Mouse (Mus musculus) heart, embryonic 13.5 days (tissue): ENCODE data around the gene Klb. TPM values are rescaled to one million over a fixed set of nuclear protein-coding genes. Genes with fewer than 3 reads are reported as not detected.

Experiments
- ATAC-seq: fragments of 200-750 bp; cut with Nextera tagmentation; 2 replicates; pipeline ENCODE4 v1.8.0; 2017; ENCODE audit warnings: moderate TSS enrichment; ENCODE audit not compliant: insufficient number of reproducible peaks, low FRiP score, low TSS enrichment; ENCODE audit errors: extremely low read depth
- H3K27ac ChIP-seq: fragments of 300-500 bp; sonication (generic); replicated peaks from 2 replicates; pipeline ENCODE4 v1.5.1; 2015; ENCODE audit warnings: moderate library complexity, mild to moderate bottlenecking, inconsistent platforms
- H3K27me3 ChIP-seq: fragments of 300-500 bp; sonication (generic); replicated peaks from 2 replicates; pipeline ENCODE4 v1.6.1; 2015; ENCODE audit warnings: mild to moderate bottlenecking, inconsistent platforms
- H3K36me3 ChIP-seq: fragments of 300-500 bp; sonication (generic); 2 replicates; pipeline ENCODE4 v1.6.1; 2015; ENCODE audit warnings: mild to moderate bottlenecking, inconsistent platforms
- H3K4me1 ChIP-seq: fragments of 300-500 bp; sonication (generic); 2 replicates; pipeline ENCODE4 v1.6.1; 2015; ENCODE audit warnings: inconsistent platforms
- H3K4me2 ChIP-seq: fragments of 300-500 bp; sonication (generic); 2 replicates; pipeline ENCODE4 v1.6.1; 2015; ENCODE audit warnings: inconsistent platforms, mild to moderate bottlenecking, moderate library complexity
- H3K4me3 ChIP-seq: fragments of 300-500 bp; sonication (generic); 2 replicates; pipeline ENCODE4 v1.5.1; 2015; ENCODE audit warnings: moderate library complexity, mild to moderate bottlenecking, inconsistent platforms
- H3K9ac ChIP-seq: fragments of 300-500 bp; sonication (generic); 2 replicates; pipeline ENCODE4 v1.6.1; 2015; ENCODE audit warnings: inconsistent platforms, mild to moderate bottlenecking, moderate library complexity
- H3K9me3 ChIP-seq: fragments of 300-500 bp; sonication (generic); 2 replicates; pipeline ENCODE4 v1.6.1; 2016; ENCODE audit warnings: inconsistent platforms
- WGBS: fragments of 180-500 bp; shearing (Covaris S2); methylation state at CpG from one replicate; pipeline ENCODE4 v1.1.7; 2015; ENCODE audit warnings: mixed read lengths; 5-methylcytosine and 5-hydroxymethylcytosine counted together
- polyA plus RNA-seq: library from polyadenylated mRNA; unstranded; fragments of >200 nt; fragmentation: Nextera tagmentation; extraction: Ambion mirVana; gene quantifications from 2 replicates; pipeline ENCODE4 v1.2.1, GENCODE M21; 2015

Gene Klb
- polyA plus RNA-seq, 1 experiment from 2014 or later, result 0.09 TPM

GRCm38 (mm10) chr5:65374746-65375145, 26.6 kb downstream of the Klb start:
- H3K27ac ChIP-seq, result no peak overlapping the region
- no peak overlapping the region for H3K9ac ChIP-seq
- ATAC-seq, result no peak
- no peak overlapping the region for H3K4me2 ChIP-seq
- no peak overlapping the region for H3K4me3 ChIP-seq
- no peaks in the 10 kb centered on the region for H3K4me1 ChIP-seq
- no peaks in the 10 kb centered on the region for H3K9me3 ChIP-seq
- H3K27me3 ChIP-seq, result no peaks in the 10 kb centered on the region
- no peaks in the 10 kb centered on the region for H3K36me3 ChIP-seq
- 72% methylated on average over 7 of the region's 7 CpGs for WGBS

GRCm38 (mm10) chr5:65385704-65386103, 37.6 kb downstream of the Klb start:
- 81% methylated on average over 2 of the region's 2 CpGs for WGBS

GRCm38 (mm10) chr5:65387008-65387867, 39.1 kb downstream of the Klb start:
- Histone ChIP-seq H3K27ac (no peak overlapping the region), H3K36me3 (peaks cover 48% of the 10 kb centered on the region), H3K4me2 (no peak overlapping the region), H3K4me1 (peaks cover 22% of the 10 kb centered on the region), H3K4me3 (no peak overlapping the region), H3K9me3 (no peaks in the 10 kb centered on the region), H3K27me3 (no peaks in the 10 kb centered on the region), H3K9ac (no peak overlapping the region)
- 68% methylated on average over 6 of the region's 6 CpGs for WGBS
- ATAC-seq, result no peak

More at GRCm38 (mm10) chr5:65385704-65386103, 37.6 kb downstream of the Klb start:
- Histone ChIP-seq H3K27ac (no peak overlapping the region), H3K4me1 (peaks cover 19% of the 10 kb centered on the region), H3K9ac (no peak overlapping the region), H3K27me3 (no peaks in the 10 kb centered on the region), H3K36me3 (peaks cover 48% of the 10 kb centered on the region), H3K9me3 (no peaks in the 10 kb centered on the region), H3K4me3 (no peak overlapping the region), H3K4me2 (no peak overlapping the region)
- no peak for ATAC-seq

GRCm38 (mm10) chr5:65390648-65391644, 42.8 kb downstream of the Klb start, which contains the start of the genes Rpl9 and Lias:
Gene Rpl9 (minus strand): TSS chr5:65391444.
Gene Lias (plus strand): TSS chr5:65391497.
- peak within 1 kb of the TSS; percentile 98 for H3K9ac ChIP-seq
- H3K4me2 ChIP-seq, result peak within 1 kb of the TSS; percentile 80
- H3K27me3 ChIP-seq, result no peaks in the 10 kb centered on the region
- peak within 1 kb of the TSS; percentile 91 for H3K27ac ChIP-seq
- no peaks in the 10 kb centered on the region for H3K9me3 ChIP-seq
- peak within 1 kb of the TSS; percentile 79 for H3K4me3 ChIP-seq
- under 1% methylated on average over 83 of the region's 83 CpGs for WGBS
- peaks cover 63% of the 10 kb centered on the region for H3K36me3 ChIP-seq
- peaks cover 26% of the 10 kb centered on the region for H3K4me1 ChIP-seq
- peak; percentile 92 for ATAC-seq

- no peak for ATAC-seq
- peak overlapping the region; percentile 79 for H3K4me3 ChIP-seq
- H3K36me3 ChIP-seq, result peaks cover 71% of the 10 kb centered on the region
- H3K9ac ChIP-seq, result peak overlapping the region; percentile 85
- WGBS, result 5% methylated on average over 12 of the region's 12 CpGs
- H3K27ac ChIP-seq, result peak overlapping the region; percentile 65
- H3K9me3 ChIP-seq, result no peaks in the 10 kb centered on the region
- H3K4me1 ChIP-seq, result peaks cover 26% of the 10 kb centered on the region
- peak overlapping the region; percentile 80 for H3K4me2 ChIP-seq
- H3K27me3 ChIP-seq, result no peaks in the 10 kb centered on the region
Measured at GRCm38 (mm10) chr5:65391753-65392152, 43.6 kb downstream of the Klb start.

- Histone ChIP-seq H3K9ac (no peak overlapping the region), H3K36me3 (peaks cover 74% of the 10 kb centered on the region), H3K27ac (no peak overlapping the region), H3K4me3 (no peak overlapping the region), H3K4me1 (peaks cover 18% of the 10 kb centered on the region), H3K4me2 (no peak overlapping the region), H3K27me3 (no peaks in the 10 kb centered on the region), H3K9me3 (no peaks in the 10 kb centered on the region)
- ATAC-seq, result no peak
- WGBS, result 88% methylated on average over 7 of the region's 7 CpGs
Measured at GRCm38 (mm10) chr5:65394425-65394824, 46.3 kb downstream of the Klb start.

GRCm38 (mm10) chr5:65401251-65401994, 53.3 kb downstream of the Klb start:
- no peak overlapping the region for H3K4me3 ChIP-seq
- H3K27ac ChIP-seq, result no peak overlapping the region
- WGBS, result 29% methylated on average over 2 of the region's 2 CpGs
- H3K9ac ChIP-seq, result no peak overlapping the region
- H3K9me3 ChIP-seq, result no peaks in the 10 kb centered on the region
- peaks cover 89% of the 10 kb centered on the region for H3K36me3 ChIP-seq
- H3K4me1 ChIP-seq, result no peaks in the 10 kb centered on the region
- ATAC-seq, result no peak
- no peak overlapping the region for H3K4me2 ChIP-seq
- H3K27me3 ChIP-seq, result no peaks in the 10 kb centered on the region

- Histone ChIP-seq H3K4me3 (no peak overlapping the region), H3K36me3 (peaks cover 87% of the 10 kb centered on the region), H3K4me1 (0 out of 2 replicates have a peak, but pooled peaks cover 7% of the 10 kb centered on the region), H3K4me2 (no peak overlapping the region), H3K27ac (peak overlapping the region; percentile 59; the same call in 1 of the 2 replicates), H3K9ac (peak overlapping the region; percentile 38; the same call in 1 of the 2 replicates), H3K27me3 (no peaks in the 10 kb centered on the region), H3K9me3 (no peaks in the 10 kb centered on the region)
- no peak for ATAC-seq
- 60% methylated on average over 12 of the region's 12 CpGs for WGBS
Measured at GRCm38 (mm10) chr5:65407989-65408388, 59.9 kb downstream of the Klb start.

GRCm38 (mm10) chr5:65415653-65416458, 67.7 kb downstream of the Klb start:
- Histone ChIP-seq H3K9ac (peak overlapping the region; percentile 75), H3K4me1 (peaks cover 39% of the 10 kb centered on the region), H3K27me3 (no peaks in the 10 kb centered on the region), H3K9me3 (no peaks in the 10 kb centered on the region), H3K27ac (peak overlapping the region; percentile 99), H3K36me3 (peaks cover 71% of the 10 kb centered on the region), H3K4me3 (peak overlapping the region; percentile 21), H3K4me2 (peak overlapping the region; percentile 56)
- peak; percentile 74 for ATAC-seq
- WGBS, result 8% methylated on average over 26 of the region's 26 CpGs

GRCm38 (mm10) chr5:65419136-65419535, 71.0 kb downstream of the Klb start:
- H3K36me3 ChIP-seq, result peaks cover 75% of the 10 kb centered on the region
- peaks cover 35% of the 10 kb centered on the region for H3K4me1 ChIP-seq
- no peak overlapping the region for H3K4me2 ChIP-seq
- no peak overlapping the region for H3K9ac ChIP-seq
- no peak overlapping the region for H3K27ac ChIP-seq
- WGBS, result 77% methylated on average over 10 of the region's 10 CpGs
- H3K4me3 ChIP-seq, result no peak overlapping the region
- no peak for ATAC-seq
- no peaks in the 10 kb centered on the region for H3K9me3 ChIP-seq
- H3K27me3 ChIP-seq, result no peaks in the 10 kb centered on the region
